Mouse (Mus musculus) bone marrow, adult 2 months (tissue): ENCODE measurements at regions not wholly inside any gene's neighbourhood (a gene's known extent, or its start where the extent isn't known, plus 50 kb on each side); places are given as distances from the start of the nearest gene placed in this dataset.

Experiments
- CTCF ChIP-seq: fragments of 200-500 bp; IDR thresholded peaks from 2 replicates; pipeline ENCODE4 v1.5.1; 2011; ENCODE audit warnings: low read length, control low read depth; ENCODE audit not compliant: control insufficient read depth, insufficient read depth
- POLR2A ChIP-seq: fragments of 200-500 bp; IDR thresholded peaks from 2 replicates; pipeline ENCODE4 v1.6.1; 2011; ENCODE audit warnings: low read depth, mild to moderate bottlenecking, control low read depth, low read length, borderline replicate concordance; ENCODE audit not compliant: control insufficient read depth

DNA sequence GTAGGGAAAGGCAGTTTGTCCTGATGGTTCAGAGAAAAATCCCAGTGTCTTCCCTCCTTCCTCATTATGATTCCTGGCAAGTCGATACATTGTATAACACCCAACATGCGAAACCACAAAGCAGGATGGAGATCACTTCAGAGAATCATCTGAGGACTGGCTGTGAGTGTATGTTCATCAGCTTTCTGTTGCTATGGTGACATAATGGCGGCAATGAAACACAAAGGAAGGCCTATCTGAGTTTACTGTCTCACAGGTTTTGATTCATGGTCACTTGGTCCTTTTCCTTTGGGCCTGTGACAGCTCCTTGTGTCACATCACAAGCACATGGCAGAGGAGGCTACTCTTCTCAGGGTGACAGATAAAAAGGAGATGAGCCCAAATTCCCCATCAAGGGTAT, 173.5 kb upstream of the Sp4 start:
- TF ChIP-seq CTCF (no peak), POLR2A (no peak)
